Mouse (Mus musculus) stomach, embryonic 15.5 days (tissue): ENCODE measurements at regions not wholly inside any gene's neighbourhood (a gene's known extent, or its start where the extent isn't known, plus 50 kb on each side); places are given as distances from the start of the nearest gene placed in this dataset.

ENCODE experiments used
- ATAC-seq: fragments of 200-750 bp; cut with Nextera tagmentation; 2 replicates; pipeline ENCODE4 v1.8.0; 2017; ENCODE audit warnings: low read depth, moderate number of reproducible peaks, moderate TSS enrichment; ENCODE audit not compliant: insufficient read depth, low FRiP score
- H3K27ac ChIP-seq: fragments of 300-500 bp; sonication (generic); 2 replicates; pipeline ENCODE4 v1.5.1; 2015; ENCODE audit warnings: mild to moderate bottlenecking, inconsistent platforms
- H3K27me3 ChIP-seq: fragments of 300-500 bp; sonication (generic); replicated peaks from 2 replicates; pipeline ENCODE4 v1.6.1; 2015; ENCODE audit warnings: inconsistent platforms
- H3K36me3 ChIP-seq: fragments of 300-500 bp; sonication (generic); 2 replicates; pipeline ENCODE4 v1.6.1; 2015; ENCODE audit warnings: inconsistent platforms
- H3K4me1 ChIP-seq: fragments of 300-500 bp; sonication (generic); 2 replicates; pipeline ENCODE4 v1.6.1; 2015; ENCODE audit warnings: inconsistent platforms
- H3K4me2 ChIP-seq: fragments of 300-500 bp; sonication (generic); 2 replicates; pipeline ENCODE4 v1.6.1; 2015; ENCODE audit warnings: mild to moderate bottlenecking, inconsistent platforms
- H3K4me3 ChIP-seq: fragments of 300-500 bp; sonication (generic); replicated peaks from 2 replicates; pipeline ENCODE4 v1.5.1; 2015; ENCODE audit warnings: inconsistent platforms
- H3K9ac ChIP-seq: fragments of 300-500 bp; sonication (generic); 2 replicates; pipeline ENCODE4 v1.6.1; 2015; ENCODE audit warnings: inconsistent platforms
- H3K9me3 ChIP-seq: fragments of 300-500 bp; sonication (generic); 2 replicates; pipeline ENCODE4 v1.6.1; 2016; ENCODE audit warnings: inconsistent platforms
- WGBS: fragments of 180-500 bp; shearing (Covaris S2); methylation state at CpG from one replicate; pipeline ENCODE4 v1.1.7; 2015; 5-methylcytosine and 5-hydroxymethylcytosine counted together

GRCm38 (mm10) chr6:20555320-20555883 is 659.9 kb upstream of the Kcnd2 start:
- no peaks in the 10 kb centered on the region for H3K27me3 ChIP-seq
- no peaks in the 10 kb centered on the region for H3K4me1 ChIP-seq
- WGBS: 78% methylated on average over 2 of the region's 2 CpGs
- no peak overlapping the region for H3K27ac ChIP-seq
- no peaks in the 10 kb centered on the region for H3K36me3 ChIP-seq
- no peak for ATAC-seq
- H3K4me3 ChIP-seq: no peak overlapping the region
- H3K9me3 ChIP-seq: no peaks in the 10 kb centered on the region
- H3K9ac ChIP-seq: no peak overlapping the region
- no peak overlapping the region for H3K4me2 ChIP-seq

- H3K4me2 ChIP-seq: no peak overlapping the region
- no peaks in the 10 kb centered on the region for H3K9me3 ChIP-seq
- H3K4me1 ChIP-seq: no peaks in the 10 kb centered on the region
- WGBS: 72% methylated on average over 2 of the region's 2 CpGs
- H3K9ac ChIP-seq: no peak overlapping the region
- ATAC-seq: no peak
- H3K27ac ChIP-seq: no peak overlapping the region
- no peaks in the 10 kb centered on the region for H3K27me3 ChIP-seq
- H3K36me3 ChIP-seq: no peaks in the 10 kb centered on the region
- no peak overlapping the region for H3K4me3 ChIP-seq
Observed at GRCm38 (mm10) chr6:20572621-20573020, 642.7 kb upstream of the Kcnd2 start.

- no peak overlapping the region for H3K4me3 ChIP-seq
- WGBS: 89% methylated on average over 3 of the region's 3 CpGs
- ATAC-seq: no peak
- no peaks in the 10 kb centered on the region for H3K9me3 ChIP-seq
- H3K4me1 ChIP-seq: no peaks in the 10 kb centered on the region
- no peak overlapping the region for H3K27ac ChIP-seq
- H3K9ac ChIP-seq: no peak overlapping the region
- H3K27me3 ChIP-seq: no peaks in the 10 kb centered on the region
- H3K4me2 ChIP-seq: no peak overlapping the region
- H3K36me3 ChIP-seq: no peaks in the 10 kb centered on the region
Observed at GRCm38 (mm10) chr6:20574734-20575133, 640.6 kb upstream of the Kcnd2 start.

- H3K4me2 ChIP-seq: no peak overlapping the region
- no peaks in the 10 kb centered on the region for H3K27me3 ChIP-seq
- no peaks in the 10 kb centered on the region for H3K36me3 ChIP-seq
- no peak overlapping the region for H3K4me3 ChIP-seq
- H3K4me1 ChIP-seq: no peaks in the 10 kb centered on the region
- no peak overlapping the region for H3K27ac ChIP-seq
- ATAC-seq: no peak
- WGBS: 88% methylated on average over 1 of the region's 1 CpGs
- no peak overlapping the region for H3K9ac ChIP-seq
- H3K9me3 ChIP-seq: no peaks in the 10 kb centered on the region
Observed at GRCm38 (mm10) chr6:20598783-20599182, 616.5 kb upstream of the Kcnd2 start.

GRCm38 (mm10) chr6:20604170-20604569 is 611.1 kb upstream of the Kcnd2 start:
- no peak overlapping the region for H3K4me2 ChIP-seq
- 74% methylated on average over 2 of the region's 2 CpGs for WGBS
- no peak overlapping the region for H3K27ac ChIP-seq
- H3K4me3 ChIP-seq: no peak overlapping the region
- H3K4me1 ChIP-seq: no peaks in the 10 kb centered on the region
- H3K36me3 ChIP-seq: no peaks in the 10 kb centered on the region
- no peak for ATAC-seq
- H3K27me3 ChIP-seq: no peaks in the 10 kb centered on the region
- H3K9ac ChIP-seq: no peak overlapping the region
- H3K9me3 ChIP-seq: no peaks in the 10 kb centered on the region

- Histone ChIP-seq H3K4me2 (no peak overlapping the region), H3K4me3 (no peak overlapping the region), H3K9ac (no peak overlapping the region), H3K27ac (no peak overlapping the region), H3K27me3 (no peaks in the 10 kb centered on the region), H3K36me3 (no peaks in the 10 kb centered on the region), H3K9me3 (no peaks in the 10 kb centered on the region), H3K4me1 (no peaks in the 10 kb centered on the region)
- ATAC-seq: no peak
- 57% methylated on average over 1 of the region's 1 CpGs for WGBS
Observed at GRCm38 (mm10) chr6:20620476-20620875, 594.8 kb upstream of the Kcnd2 start.

- H3K9me3 ChIP-seq: no peaks in the 10 kb centered on the region
- no peak overlapping the region for H3K9ac ChIP-seq
- no peak for ATAC-seq
- no peaks in the 10 kb centered on the region for H3K27me3 ChIP-seq
- H3K27ac ChIP-seq: no peak overlapping the region
- no peak overlapping the region for H3K4me3 ChIP-seq
- no peaks in the 10 kb centered on the region for H3K36me3 ChIP-seq
- H3K4me1 ChIP-seq: no peaks in the 10 kb centered on the region
- no peak overlapping the region for H3K4me2 ChIP-seq
- 39% methylated on average over 3 of the region's 3 CpGs for WGBS
Observed at GRCm38 (mm10) chr6:20626382-20626781, 588.9 kb upstream of the Kcnd2 start.

GRCm38 (mm10) chr6:20627071-20627470 is 588.2 kb upstream of the Kcnd2 start:
- no peaks in the 10 kb centered on the region for H3K9me3 ChIP-seq
- WGBS: 78% methylated on average over 1 of the region's 1 CpGs
- H3K9ac ChIP-seq: no peak overlapping the region
- H3K4me1 ChIP-seq: no peaks in the 10 kb centered on the region
- no peak overlapping the region for H3K27ac ChIP-seq
- no peak overlapping the region for H3K4me2 ChIP-seq
- H3K4me3 ChIP-seq: no peak overlapping the region
- no peaks in the 10 kb centered on the region for H3K27me3 ChIP-seq
- no peak for ATAC-seq
- no peaks in the 10 kb centered on the region for H3K36me3 ChIP-seq

GRCm38 (mm10) chr6:20640301-20640700 is 575.0 kb upstream of the Kcnd2 start:
- WGBS: 46% methylated on average over 3 of the region's 3 CpGs
- Histone ChIP-seq H3K9me3 (no peaks in the 10 kb centered on the region), H3K27me3 (no peaks in the 10 kb centered on the region), H3K36me3 (no peaks in the 10 kb centered on the region), H3K4me1 (no peaks in the 10 kb centered on the region), H3K9ac (no peak overlapping the region), H3K4me3 (no peak overlapping the region), H3K27ac (no peak overlapping the region), H3K4me2 (no peak overlapping the region)
- no peak for ATAC-seq

GRCm38 (mm10) chr6:20641375-20641774 is 573.9 kb upstream of the Kcnd2 start:
- no peak for ATAC-seq
- H3K9me3 ChIP-seq: no peaks in the 10 kb centered on the region
- H3K4me1 ChIP-seq: no peaks in the 10 kb centered on the region
- H3K27me3 ChIP-seq: no peaks in the 10 kb centered on the region
- H3K27ac ChIP-seq: no peak overlapping the region
- no peak overlapping the region for H3K9ac ChIP-seq
- no peaks in the 10 kb centered on the region for H3K36me3 ChIP-seq
- H3K4me3 ChIP-seq: no peak overlapping the region
- H3K4me2 ChIP-seq: no peak overlapping the region
- WGBS: 58% methylated on average over 4 of the region's 4 CpGs

- Histone ChIP-seq H3K36me3 (no peaks in the 10 kb centered on the region), H3K27me3 (no peaks in the 10 kb centered on the region), H3K4me1 (no peaks in the 10 kb centered on the region), H3K27ac (no peak overlapping the region), H3K4me2 (no peak overlapping the region), H3K9ac (no peak overlapping the region), H3K9me3 (no peaks in the 10 kb centered on the region), H3K4me3 (no peak overlapping the region)
- no peak for ATAC-seq
- WGBS: 70% methylated on average over 2 of the region's 2 CpGs
Observed at GRCm38 (mm10) chr6:20641851-20642250, 573.5 kb upstream of the Kcnd2 start.

GRCm38 (mm10) chr6:20657042-20657441 is 558.3 kb upstream of the Kcnd2 start:
- H3K4me1 ChIP-seq: no peaks in the 10 kb centered on the region
- H3K4me2 ChIP-seq: no peak overlapping the region
- no peaks in the 10 kb centered on the region for H3K9me3 ChIP-seq
- WGBS: 71% methylated on average over 1 of the region's 1 CpGs
- no peak overlapping the region for H3K9ac ChIP-seq
- no peaks in the 10 kb centered on the region for H3K27me3 ChIP-seq
- no peak overlapping the region for H3K4me3 ChIP-seq
- ATAC-seq: no peak
- no peaks in the 10 kb centered on the region for H3K36me3 ChIP-seq
- H3K27ac ChIP-seq: no peak overlapping the region

- H3K4me2 ChIP-seq: no peak overlapping the region
- H3K27me3 ChIP-seq: no peaks in the 10 kb centered on the region
- no peak overlapping the region for H3K9ac ChIP-seq
- WGBS: 73% methylated on average over 1 of the region's 1 CpGs
- no peak overlapping the region for H3K4me3 ChIP-seq
- ATAC-seq: no peak
- H3K4me1 ChIP-seq: no peaks in the 10 kb centered on the region
- no peaks in the 10 kb centered on the region for H3K36me3 ChIP-seq
- H3K27ac ChIP-seq: no peak overlapping the region
- H3K9me3 ChIP-seq: no peaks in the 10 kb centered on the region
Observed at GRCm38 (mm10) chr6:20673219-20673618, 542.1 kb upstream of the Kcnd2 start.
